Mouse (Mus musculus) lung, postnatal 0 days (tissue): ENCODE measurements around the gene Ikzf1. TPM values are rescaled to one million over a fixed set of nuclear protein-coding genes. Genes with fewer than 3 reads are reported as not detected.

Experiments used
- ATAC-seq: fragments of 200-750 bp; cut with Nextera tagmentation; 2 replicates; pipeline ENCODE4 v1.8.0; 2017; ENCODE audit warnings: moderate library complexity
- DNase-seq: peaks from one replicate; pipeline ENCODE4 v3.0.0-alpha.2; 2016; ENCODE audit warnings: low spot score
- H3K27ac ChIP-seq: fragments of 300-500 bp; sonication (generic); 2 replicates; pipeline ENCODE4 v1.5.1; 2014; ENCODE audit warnings: antibody characterized with exemption, mild to moderate bottlenecking, low read length, mixed read lengths
- H3K27me3 ChIP-seq: fragments of 300-500 bp; sonication (generic); replicated peaks from 2 replicates; pipeline ENCODE4 v1.6.1; 2014; ENCODE audit warnings: low read length, mixed read lengths; ENCODE audit not compliant: insufficient read depth
- H3K36me3 ChIP-seq: fragments of 300-500 bp; sonication (generic); 2 replicates; pipeline ENCODE4 v1.6.1; 2014; ENCODE audit warnings: low read length, mixed read lengths; ENCODE audit not compliant: insufficient read depth
- H3K4me1 ChIP-seq: fragments of 300-500 bp; sonication (generic); 2 replicates; pipeline ENCODE4 v1.6.1; 2014; ENCODE audit warnings: antibody characterized with exemption, low read depth, low read length, mixed read lengths; ENCODE audit not compliant: insufficient read depth
- H3K4me2 ChIP-seq: fragments of 300-500 bp; sonication (generic); replicated peaks from 2 replicates; pipeline ENCODE4 v1.6.1; 2014; ENCODE audit warnings: low read depth, mild to moderate bottlenecking, low read length, moderate library complexity, mixed read lengths
- H3K4me3 ChIP-seq: fragments of 300-500 bp; sonication (generic); 2 replicates; pipeline ENCODE4 v1.5.1; 2014; ENCODE audit warnings: low read depth, low read length
- H3K9ac ChIP-seq: fragments of 300-500 bp; sonication (generic); replicated peaks from 2 replicates; pipeline ENCODE4 v1.6.1; 2014; ENCODE audit warnings: low read depth, mild to moderate bottlenecking
- H3K9me3 ChIP-seq: fragments of 300-500 bp; sonication (generic); 2 replicates; pipeline ENCODE4 v1.6.1; 2016; ENCODE audit warnings: low read length, mixed read lengths
- CTCF ChIP-seq: IDR thresholded peaks from 2 replicates; pipeline ENCODE4 v1.5.1; 2016; ENCODE audit warnings: antibody characterized with exemption, mild to moderate bottlenecking
- EP300 ChIP-seq: IDR thresholded peaks from 2 replicates; pipeline ENCODE4 v1.6.1; 2016; ENCODE audit warnings: antibody characterized with exemption, mild to moderate bottlenecking, control low read depth
- WGBS: fragments of 180-500 bp; shearing (Covaris S2); extraction: QIAGEN DNeasy Blood & Tissue Kit; methylation state at CpG from one replicate; pipeline ENCODE4 v1.1.7; 2014; 5-methylcytosine and 5-hydroxymethylcytosine counted together
- polyA plus RNA-seq: library from polyadenylated mRNA; unstranded; fragments of >200 nt; fragmentation: Nextera tagmentation; extraction: Ambion mirVana; gene quantifications from 2 replicates; pipeline ENCODE4 v1.2.1, GENCODE M21; 2015

Ikzf1 gene
- polyA plus RNA-seq, 1 experiment from 2014 or later = 1.7 TPM

- ATAC-seq = no peak
- Histone ChIP-seq H3K4me1 (no peaks in the 10 kb centered on the region), H3K4me3 (no peak overlapping the region), H3K27ac (no peak overlapping the region), H3K4me2 (no peak overlapping the region), H3K36me3 (no peaks in the 10 kb centered on the region), H3K9ac (no peak overlapping the region), H3K27me3 (peaks cover 23% of the 10 kb centered on the region), H3K9me3 (no peaks in the 10 kb centered on the region)
- 60% methylated on average over 6 of the region's 6 CpGs for whole genome bisulfite sequencing
- no peak for DNase-seq
- no peak for TF ChIP-seq CTCF
- no peak for TF ChIP-seq EP300
Observed at GRCm38 (mm10) chr11:11688766-11689330, 4.0 kb downstream of the Ikzf1 start.

- TF ChIP-seq EP300 (no peak), CTCF (no peak)
- no peak for DNase-seq
- H3K27me3 ChIP-seq = peaks cover 20% of the 10 kb centered on the region
Observed at GRCm38 (mm10) chr11:11689701-11690058, 4.9 kb downstream of the Ikzf1 start.

GRCm38 (mm10) chr11:11690059-11690844, 5.4 kb downstream of the Ikzf1 start:
- ATAC-seq = no peak
- H3K27ac ChIP-seq = no peak overlapping the region
- H3K27me3 ChIP-seq = peaks cover 15% of the 10 kb centered on the region
- H3K9me3 ChIP-seq = no peaks in the 10 kb centered on the region
- H3K9ac ChIP-seq = no peak overlapping the region
- no peak overlapping the region for H3K4me2 ChIP-seq
- H3K4me1 ChIP-seq = no peaks in the 10 kb centered on the region
- no peak overlapping the region for H3K4me3 ChIP-seq
- 67% methylated on average over 11 of the region's 11 CpGs for WGBS
- no peak for DNase-seq
- no peak for TF ChIP-seq CTCF
- TF ChIP-seq EP300 = no peak
- H3K36me3 ChIP-seq = no peaks in the 10 kb centered on the region

More at GRCm38 (mm10) chr11:11689701-11690058, 4.9 kb downstream of the Ikzf1 start:
- H3K36me3 ChIP-seq = no peaks in the 10 kb centered on the region
- no peaks in the 10 kb centered on the region for H3K4me1 ChIP-seq
- no peak overlapping the region for H3K4me3 ChIP-seq
- H3K9ac ChIP-seq = no peak overlapping the region
- no peak for ATAC-seq
- no peak overlapping the region for H3K27ac ChIP-seq
- H3K4me2 ChIP-seq = no peak overlapping the region
- no peaks in the 10 kb centered on the region for H3K9me3 ChIP-seq

DNA sequence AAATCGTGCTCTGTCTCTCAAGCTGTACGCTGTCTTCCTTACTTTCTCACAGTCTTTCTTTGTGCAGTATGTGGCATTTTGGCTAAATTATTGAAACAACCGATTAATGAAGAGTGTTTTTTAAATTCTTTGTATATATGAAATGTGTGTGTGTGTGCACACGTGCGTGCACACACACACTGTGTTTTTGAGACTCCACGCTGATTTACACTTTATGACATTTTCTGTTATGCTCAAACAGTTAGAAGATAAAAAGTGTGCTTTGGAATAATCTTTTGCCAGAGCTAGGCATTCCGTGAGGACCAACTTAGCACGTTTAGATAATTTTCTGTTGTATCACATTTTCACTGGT, 6.0 kb downstream of the Ikzf1 start:
- DNase-seq (no peak), ATAC-seq (no peak)
- no peaks in the 10 kb centered on the region for H3K36me3 ChIP-seq
- no peak overlapping the region for H3K27ac ChIP-seq
- no peaks in the 10 kb centered on the region for H3K9me3 ChIP-seq
- H3K9ac ChIP-seq = no peak overlapping the region
- H3K27me3 ChIP-seq = peaks cover 12% of the 10 kb centered on the region
- TF ChIP-seq EP300 (no peak), CTCF (no peak)
- WGBS = 84% methylated on average over 8 of the region's 8 CpGs
- H3K4me2 ChIP-seq = no peak overlapping the region
- H3K4me3 ChIP-seq = no peak overlapping the region
- H3K4me1 ChIP-seq = no peaks in the 10 kb centered on the region

GRCm38 (mm10) chr11:11691324-11692058, 6.7 kb downstream of the Ikzf1 start:
- H3K9ac ChIP-seq = no peak overlapping the region
- no peaks in the 10 kb centered on the region for H3K36me3 ChIP-seq
- H3K4me2 ChIP-seq = no peak overlapping the region
- TF ChIP-seq CTCF (no peak), EP300 (no peak)
- peaks cover 5% of the 10 kb centered on the region for H3K27me3 ChIP-seq
- ATAC-seq (no peak), DNase-seq (no peak)
- H3K4me1 ChIP-seq = no peaks in the 10 kb centered on the region
- no peaks in the 10 kb centered on the region for H3K9me3 ChIP-seq
- WGBS = 76% methylated on average over 14 of the region's 14 CpGs
- no peak overlapping the region for H3K4me3 ChIP-seq
- H3K27ac ChIP-seq = no peak overlapping the region

DNA sequence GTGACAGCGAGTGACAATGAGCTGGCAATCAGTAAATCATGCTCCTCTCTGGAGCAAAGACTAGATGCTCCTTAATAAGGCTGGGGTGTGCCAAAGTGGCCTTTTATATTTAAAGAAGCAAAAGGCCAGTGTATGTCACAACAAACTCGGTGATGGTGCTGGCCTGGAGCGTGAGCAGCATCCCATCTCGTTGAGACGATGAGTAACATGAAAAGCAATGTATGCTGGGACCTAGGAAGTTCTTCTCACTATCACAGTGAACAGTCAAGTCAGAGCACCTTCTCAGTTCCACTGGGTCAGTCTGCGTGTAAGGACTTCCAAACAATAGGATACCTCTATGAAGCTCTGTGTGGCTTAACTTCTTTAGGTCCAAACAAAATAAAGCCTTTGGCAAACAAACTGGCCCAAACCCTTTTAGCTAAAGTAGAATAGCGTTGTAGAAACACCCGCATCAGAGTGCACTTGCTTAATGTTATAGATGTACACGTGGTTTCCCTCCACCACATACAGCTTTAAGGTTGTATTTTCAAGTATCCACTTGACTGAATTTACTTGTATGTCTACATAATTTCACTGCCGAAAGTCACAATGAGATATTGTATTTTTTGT, 7.9 kb downstream of the Ikzf1 start:
- ATAC-seq (no peak), DNase-seq (no peak)
- no peaks in the 10 kb centered on the region for H3K9me3 ChIP-seq
- no peak overlapping the region for H3K4me2 ChIP-seq
- H3K27me3 ChIP-seq = no peaks in the 10 kb centered on the region
- H3K4me1 ChIP-seq = no peaks in the 10 kb centered on the region
- H3K27ac ChIP-seq = no peak overlapping the region
- H3K9ac ChIP-seq = no peak overlapping the region
- TF ChIP-seq EP300 (no peak), CTCF (no peak)
- 78% methylated on average over 10 of the region's 10 CpGs for WGBS
- H3K4me3 ChIP-seq = no peak overlapping the region
- no peaks in the 10 kb centered on the region for H3K36me3 ChIP-seq
